Mouse (Mus musculus) T-helper 2 cell (primary cell): ENCODE measurements at regions not wholly inside any gene's neighbourhood (a gene's known extent, or its start where the extent isn't known, plus 50 kb on each side); places are given as distances from the start of the nearest gene placed in this dataset.

Experiments
- in situ Hi-C: fragments of 300-600 bp; cut with MboI, MseI; formaldehyde crosslinking; loops from one replicate; pipeline ENCODE4 v1.15.1; 2025; ENCODE audit warnings: high pct_unique_total_duplicates

DNA sequence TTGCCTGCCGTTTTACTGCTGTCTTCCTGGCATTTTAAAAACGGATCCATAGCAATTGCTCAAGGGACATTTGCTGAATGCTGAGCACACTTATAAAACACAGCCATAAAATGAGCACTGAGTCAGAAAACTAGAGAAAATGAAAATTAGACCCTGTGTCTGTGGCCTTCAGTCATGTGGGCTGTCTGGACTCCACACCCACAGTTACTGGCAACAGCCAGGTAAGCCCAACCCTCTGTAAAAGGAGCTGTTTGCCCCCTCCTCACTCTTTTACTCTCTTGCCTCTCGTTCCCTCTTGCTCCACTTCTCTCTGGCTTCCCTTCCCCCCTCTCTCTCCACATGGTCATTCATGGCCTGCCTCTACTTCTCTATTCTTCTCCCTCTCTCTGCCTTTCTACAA is 2169.9 kb downstream of the 9330182O14Rik start:
- in situ Hi-C loops: no loop called here

DNA sequence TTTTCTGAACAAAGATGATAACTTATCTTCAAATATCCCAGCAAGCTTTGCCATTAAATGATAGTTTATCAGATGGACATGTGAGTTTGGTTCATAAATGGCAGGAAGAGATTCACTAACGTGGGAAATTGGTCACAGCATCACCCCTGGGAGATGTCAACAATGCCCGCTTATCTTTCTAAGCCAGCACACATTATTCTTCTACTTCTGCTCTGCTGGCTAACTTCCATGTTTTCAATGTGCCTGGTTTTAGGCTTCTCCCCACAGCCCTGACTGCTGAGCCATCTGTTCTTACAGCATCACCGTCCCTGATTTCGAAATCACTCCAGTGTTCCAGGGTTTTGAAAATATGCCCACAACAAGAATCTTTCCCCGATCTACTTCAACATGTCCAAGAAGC is 2175.4 kb downstream of the 9330182O14Rik start:
- in situ Hi-C loops: no loop called here

DNA sequence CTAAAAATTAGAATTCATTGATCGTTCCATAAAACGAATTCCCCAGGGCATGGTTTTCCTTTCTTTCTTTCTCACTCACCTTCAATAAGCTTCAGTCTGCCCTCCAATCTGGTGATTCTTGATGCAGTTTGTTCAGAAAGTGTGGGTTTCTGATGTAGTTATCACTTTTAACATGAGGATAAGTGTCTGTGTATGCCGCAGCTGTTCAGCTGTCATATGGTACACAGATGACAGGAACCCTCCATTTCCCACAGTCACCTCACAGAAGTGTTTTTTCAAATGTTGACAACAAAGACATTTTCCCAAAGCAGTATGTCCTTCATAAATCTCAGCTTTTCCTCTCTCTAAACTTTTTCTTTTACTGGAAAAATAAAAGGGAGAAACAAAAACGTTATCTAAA is 2177.0 kb downstream of the 9330182O14Rik start:
- in situ Hi-C loops: no loop called here

DNA sequence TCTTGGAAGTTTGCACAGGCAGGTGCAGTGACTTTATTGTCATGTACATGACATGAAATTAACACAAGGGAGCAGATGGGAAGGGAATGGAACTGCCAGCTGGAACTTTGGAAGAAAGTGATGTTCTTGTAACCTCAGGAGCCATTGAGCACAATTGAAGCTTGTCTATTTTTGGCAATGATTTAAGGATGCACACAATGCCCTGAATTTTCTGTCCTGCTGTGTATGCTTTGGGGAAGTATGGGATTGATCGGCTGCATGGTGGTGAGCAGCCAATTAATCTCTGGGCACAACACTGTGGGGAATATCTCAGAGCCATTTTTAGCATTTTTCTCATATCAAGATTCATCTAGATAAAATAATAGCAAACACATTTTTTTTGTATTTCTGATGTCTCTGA is 2186.2 kb downstream of the 9330182O14Rik start:
- in situ Hi-C loops: no loop called here

DNA sequence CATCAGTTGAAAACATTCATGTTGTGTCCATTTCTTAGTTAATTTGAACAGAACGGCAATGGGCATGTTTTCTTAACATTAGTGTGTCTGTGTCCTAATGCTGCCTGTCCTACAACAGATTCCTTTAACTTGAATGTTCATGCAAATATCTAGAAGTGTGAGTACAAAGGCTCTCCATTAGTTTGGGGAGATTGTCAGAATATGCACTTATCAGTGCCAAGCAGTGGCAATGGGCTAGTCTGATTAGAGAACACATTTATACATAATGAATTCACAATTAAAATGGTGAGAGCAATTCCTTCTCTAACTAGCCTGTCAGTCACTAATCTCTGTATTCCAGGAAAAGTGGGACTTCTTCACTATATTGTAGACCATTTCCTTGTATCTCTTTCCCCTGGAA is 2188.8 kb downstream of the 9330182O14Rik start:
- in situ Hi-C loops: no loop called here

DNA sequence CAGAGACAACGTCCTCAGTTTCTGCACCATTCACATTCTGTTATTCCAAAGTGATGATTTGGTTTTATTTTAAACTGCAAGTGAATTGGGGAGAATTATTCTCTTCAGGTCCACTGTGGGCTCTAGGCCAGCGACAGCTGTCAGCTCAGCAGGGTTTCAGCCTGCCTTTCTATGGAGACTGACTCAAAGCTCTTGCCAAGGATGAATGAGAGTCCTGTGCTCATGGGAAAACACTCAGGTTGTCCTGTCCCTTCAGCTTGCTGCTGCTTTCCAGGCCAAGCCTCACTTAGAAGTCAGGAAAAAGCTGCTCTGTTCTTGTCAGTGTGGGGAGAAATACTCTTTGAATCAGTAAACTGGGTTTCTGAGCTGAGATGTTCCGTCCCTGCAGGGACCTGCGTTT is 2191.1 kb downstream of the 9330182O14Rik start:
- in situ Hi-C loops: no loop called here

DNA sequence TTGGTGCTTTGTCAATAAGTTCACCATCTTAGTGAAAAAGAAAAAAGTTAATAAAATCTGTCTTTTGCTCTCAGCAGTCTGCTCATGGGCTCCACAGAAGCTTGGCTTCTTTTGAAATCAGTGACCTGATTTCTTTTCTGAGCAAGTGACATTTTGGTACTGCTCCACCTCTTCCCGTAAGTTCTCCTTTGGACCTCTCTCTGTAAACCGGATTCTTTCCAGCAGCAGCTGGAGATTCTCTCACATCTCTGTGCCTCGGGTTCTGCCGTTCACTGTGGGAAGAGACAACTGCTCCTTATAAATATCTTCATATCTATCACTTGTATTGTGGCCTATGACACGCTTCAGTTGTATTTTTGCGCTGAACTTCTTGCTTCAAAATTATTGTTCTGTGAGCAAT is 2194.4 kb downstream of the 9330182O14Rik start:
- in situ Hi-C loops: no loop called here

DNA sequence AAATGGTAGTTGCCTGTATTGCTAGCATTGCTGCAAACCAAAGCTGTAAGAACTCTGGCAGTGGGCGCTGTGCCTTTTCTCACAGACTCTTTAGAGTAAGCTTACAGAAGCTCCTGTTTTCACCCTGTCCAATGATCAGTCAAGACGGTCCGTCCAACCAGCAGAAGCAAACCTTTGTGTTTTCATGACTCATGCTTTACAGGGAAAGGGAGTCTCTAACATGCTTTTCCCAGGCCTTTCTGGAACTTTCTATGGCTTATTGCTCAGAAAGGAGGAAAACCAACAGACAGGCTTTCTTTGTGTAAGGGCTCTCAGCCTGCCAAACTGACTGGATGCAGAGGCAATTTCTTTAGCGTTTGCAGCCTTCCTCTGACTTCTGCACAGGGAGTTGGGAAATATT is 2195.6 kb downstream of the 9330182O14Rik start:
- in situ Hi-C loops: loop anchor here (5.0 kb wide), 1 partner anchor 37 kb away; no protein-coding TSS in a partner anchor

DNA sequence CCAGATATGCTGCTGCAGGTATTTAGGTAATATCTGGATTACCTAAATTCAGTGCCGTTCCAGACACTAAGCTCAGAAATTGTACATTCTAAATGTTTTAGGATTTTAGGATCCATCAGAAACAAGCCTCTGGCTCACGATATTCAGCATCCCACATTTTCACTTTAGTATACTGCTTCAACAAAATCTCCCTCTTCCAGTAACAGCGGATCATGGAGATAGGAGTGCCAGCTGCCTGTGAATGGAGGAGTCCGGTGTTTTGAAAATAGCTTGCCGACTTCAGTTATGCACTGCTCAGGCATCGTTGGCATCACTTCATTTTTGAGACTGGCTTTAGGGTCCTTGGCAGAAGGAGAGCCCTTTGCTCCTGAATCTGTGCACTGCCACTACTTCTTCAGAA is 2199.5 kb downstream of the 9330182O14Rik start:
- in situ Hi-C loops: loop anchor here (5.0 kb wide), 1 partner anchor 41 kb away; no protein-coding TSS in a partner anchor

DNA sequence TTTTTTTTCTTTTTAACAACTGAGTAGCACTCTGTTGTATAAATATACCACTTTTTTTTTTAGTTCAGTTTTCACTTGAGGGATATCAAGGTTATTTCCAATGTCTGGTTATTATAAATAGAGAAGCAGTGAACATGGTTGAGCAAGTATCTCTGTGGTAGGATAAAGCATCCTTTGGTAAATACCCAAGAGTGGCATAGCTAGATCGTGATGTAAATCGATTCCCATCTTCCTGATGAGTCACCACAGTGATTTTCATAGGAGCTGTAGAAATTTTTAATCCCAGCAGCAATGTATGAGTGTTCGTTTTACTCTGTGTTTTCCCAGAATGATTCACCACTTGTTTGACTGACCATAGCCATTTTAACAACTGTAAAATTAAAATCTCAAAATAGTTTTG is 2212.0 kb downstream of the 9330182O14Rik start:
- in situ Hi-C loops: no loop called here

DNA sequence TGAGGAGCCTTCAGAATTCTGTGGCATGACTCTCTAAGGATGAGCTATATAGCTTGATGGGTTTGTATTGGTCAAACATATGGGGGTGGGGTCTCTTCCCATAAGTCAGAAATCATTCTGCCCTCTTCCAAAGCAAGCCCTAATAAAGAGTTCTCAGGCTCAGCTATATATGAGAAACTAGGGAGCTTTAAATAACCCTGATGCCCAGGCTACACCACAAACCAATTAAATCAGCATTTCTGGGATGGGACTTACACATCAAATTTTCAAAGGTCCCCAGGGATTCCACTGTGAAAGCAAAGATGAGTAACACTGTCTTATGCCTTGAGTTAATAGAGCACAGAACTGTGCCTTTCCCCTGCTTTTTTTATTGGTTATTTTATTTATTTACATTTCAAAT is 2227.7 kb downstream of the 9330182O14Rik start:
- in situ Hi-C loops: no loop called here

DNA sequence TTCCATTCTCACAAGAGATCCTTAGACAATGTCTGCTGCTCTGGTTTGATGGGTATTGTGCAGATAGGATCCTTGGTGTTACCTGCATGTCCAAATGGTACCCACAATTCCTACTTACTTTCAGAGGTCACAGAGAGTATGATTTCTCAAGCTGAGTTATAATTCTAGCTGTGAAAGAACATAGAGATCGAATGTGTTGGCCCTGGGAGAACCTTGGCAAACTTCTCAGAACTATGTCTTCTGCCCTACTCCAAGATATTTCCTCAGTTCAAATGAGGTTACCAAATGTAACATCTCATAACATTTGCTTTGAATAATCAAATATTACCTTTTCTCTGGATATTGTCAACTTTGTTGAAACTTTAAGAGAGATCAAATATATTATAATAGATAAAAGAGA is 2230.8 kb downstream of the 9330182O14Rik start:
- in situ Hi-C loops: no loop called here

DNA sequence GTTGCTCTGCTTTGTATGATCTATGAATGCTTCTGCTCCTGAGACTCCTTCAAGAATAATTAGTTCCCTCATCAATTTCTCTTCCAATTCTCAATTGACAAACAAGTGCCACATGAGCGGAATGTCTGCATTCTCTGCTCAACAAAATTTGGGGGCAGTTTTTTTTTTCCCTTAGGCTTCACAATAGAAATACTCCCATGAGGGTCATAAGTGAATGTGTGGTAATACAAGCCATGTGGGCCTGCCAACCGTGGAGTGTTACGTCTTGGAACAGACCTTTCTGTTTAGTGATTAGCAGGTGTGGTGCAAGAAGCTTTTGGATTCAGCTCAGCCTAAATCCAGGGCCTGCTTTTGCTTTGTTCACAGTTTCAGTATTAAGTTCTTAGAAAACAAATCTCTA is 2232.6 kb downstream of the 9330182O14Rik start:
- in situ Hi-C loops: no loop called here

DNA sequence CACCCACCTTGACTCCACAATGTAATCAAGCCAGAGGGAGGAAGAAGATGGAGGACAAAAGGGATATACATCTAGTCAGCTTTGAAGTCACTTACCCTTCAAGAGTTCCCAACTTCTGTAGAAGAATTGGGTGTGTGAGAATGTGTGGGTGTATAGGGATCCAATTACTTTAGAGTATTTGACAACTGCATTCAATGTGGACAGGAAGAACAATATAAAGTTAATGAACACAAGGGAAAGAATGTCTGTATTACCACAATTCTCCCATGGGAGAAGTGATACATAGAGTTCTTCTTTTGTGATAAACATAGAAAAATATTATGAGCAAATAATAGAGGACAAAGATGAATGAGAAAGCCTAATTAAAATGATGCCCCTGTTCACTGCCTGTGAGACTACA is 2235.4 kb downstream of the 9330182O14Rik start:
- in situ Hi-C loops: no loop called here

DNA sequence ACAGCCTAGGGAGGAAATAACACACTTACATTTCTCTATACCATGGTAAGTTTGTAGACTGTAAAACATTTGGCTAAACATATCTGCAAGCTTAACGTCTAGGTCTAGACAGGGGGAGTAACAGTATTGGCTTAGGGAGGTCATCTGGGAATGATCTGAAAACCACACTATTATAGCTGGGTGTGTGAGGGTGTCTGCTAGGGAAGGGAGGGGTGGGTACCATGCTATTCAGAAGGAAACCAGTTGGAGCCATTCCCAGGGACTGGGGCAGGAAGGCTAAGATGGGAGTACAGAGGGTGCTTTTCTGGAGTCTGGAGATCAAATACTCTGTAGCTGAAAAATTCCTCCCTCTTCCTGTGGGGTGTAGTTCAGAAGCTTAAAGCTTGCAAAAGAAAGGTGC is 2235.9 kb downstream of the 9330182O14Rik start:
- in situ Hi-C loops: no loop called here

DNA sequence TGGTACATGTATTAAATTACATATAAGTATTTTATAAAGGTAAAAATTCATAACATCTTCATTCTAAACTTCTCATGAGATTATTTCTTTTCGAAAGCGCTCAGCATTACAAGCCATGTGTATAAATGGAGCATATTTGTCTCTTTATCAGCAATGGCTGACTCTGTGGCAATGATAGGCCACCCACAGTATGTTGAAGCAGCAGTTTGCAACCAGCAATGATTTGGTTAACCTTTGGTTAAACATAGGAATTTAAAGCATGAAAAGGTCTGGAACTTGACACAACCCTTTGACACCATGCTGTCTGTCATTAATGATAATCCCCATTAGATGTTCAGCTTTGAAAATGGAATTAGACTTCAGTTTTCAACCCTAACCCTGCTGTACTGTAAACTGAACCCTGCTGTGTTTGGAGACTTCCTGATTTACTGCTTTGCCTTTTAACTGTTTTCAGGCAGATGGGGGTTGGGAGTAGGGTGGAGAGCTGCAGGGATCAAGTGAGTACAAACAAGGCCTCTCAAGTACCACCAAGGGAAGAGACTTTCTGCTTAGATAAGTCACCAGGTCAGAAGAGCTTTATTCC is 2238.6 kb downstream of the 9330182O14Rik start:
- in situ Hi-C loops: no loop called here
